Mouse (Mus musculus): Measurements from ENCODE around the gene Kcnma1.

- no peak for TF ChIP-seq CHD2 (IDR thresholded peaks at IDR 0.05; ENCODE audit: low read depth, low read length)
- TF ChIP-seq HCFC1 (IDR thresholded peaks at IDR 0.05; ENCODE audit: borderline replicate concordance, insufficient read depth, low read length), result no peak
- no peak for TF ChIP-seq ZC3H11A (IDR thresholded peaks at IDR 0.05; ENCODE audit: borderline replicate concordance, low read depth, low read length)
- no peak for TF ChIP-seq MAFK (IDR thresholded peaks at IDR 0.05; ENCODE audit: insufficient read depth, low read depth, low read length)
Measured at GRCm38 (mm10) chr14:23792076-23792475, 222.2 kb downstream of the Kcnma1 start.

Data from ES-E14 (cell line).